Mouse (Mus musculus) thymus, postnatal 0 days (tissue): ENCODE results near the gene Tmem138. TPM values are rescaled to one million over a fixed set of nuclear protein-coding genes. Genes with fewer than 3 reads are reported as not detected.
"Not testable (repeated sequence)": the region's sequence is repeated elsewhere in the genome, so short reads cannot be mapped to it uniquely, and the experiment has no call there.

Experiments used
- DNase-seq: peaks from one replicate; pipeline ENCODE4 v3.0.0-alpha.2; 2015; ENCODE audit warnings: low spot score
- polyA plus RNA-seq: library from polyadenylated mRNA; unstranded; fragments of >200 nt; fragmentation: Nextera tagmentation; extraction: Ambion mirVana; gene quantifications from 2 replicates; pipeline ENCODE4 v1.2.1, GENCODE M21; 2015

Tmem138 gene
- polyA plus RNA-seq, 1 experiment from 2014 or later: 24.6 TPM

DNA sequence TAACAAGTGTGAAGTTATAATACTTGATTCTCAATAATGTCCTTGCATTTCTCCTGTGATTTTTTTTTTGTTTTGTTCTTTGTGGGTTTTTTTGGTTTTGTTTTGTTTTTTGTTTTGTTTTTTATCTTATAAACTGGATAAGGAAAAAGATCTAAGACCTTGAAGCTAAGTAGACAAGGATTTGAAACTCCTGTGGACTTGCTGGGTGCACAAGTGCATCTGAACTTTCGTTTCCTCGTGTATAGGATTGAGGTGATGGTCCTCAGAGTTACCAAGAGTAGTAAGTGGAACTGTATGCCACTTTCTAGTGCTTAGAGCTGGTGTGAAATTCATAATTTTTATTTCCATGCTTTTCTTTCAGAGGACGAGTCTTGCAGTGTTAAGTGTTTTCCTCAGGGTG lies 2.9 kb upstream of the Tmem138 start:
- DNase-seq: no peak

- DNase-seq: no peak
These were observed 7.5 kb downstream of the Tmem138 start for GRCm38 (mm10) chr19:10569627-10570026.

DNA sequence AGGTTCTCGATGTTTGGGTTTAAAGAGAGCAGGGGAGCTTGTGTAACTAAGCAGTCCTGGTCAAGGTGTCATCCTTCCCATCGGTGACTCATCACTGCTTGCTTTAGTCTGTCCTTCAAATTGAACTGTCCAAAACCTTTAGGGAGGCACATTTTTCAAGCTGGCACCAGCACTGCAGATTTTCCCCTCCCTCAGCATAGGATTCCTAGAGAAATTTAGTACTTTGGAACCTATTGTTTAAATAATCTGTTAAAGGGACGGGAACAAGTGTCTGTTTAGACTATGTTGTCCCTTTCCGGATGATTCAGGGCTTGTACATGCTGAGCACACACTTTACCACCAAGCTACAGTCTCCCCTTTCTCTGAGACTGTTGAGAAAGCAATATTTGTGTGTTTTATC lies 11.9 kb downstream of the Tmem138 start:
- DNase-seq: no peak

- DNase-seq: no peak
These were observed 12.9 kb downstream of the Tmem138 start for GRCm38 (mm10) chr19:10564278-10564677.

- no peak for DNase-seq
These were observed 14.8 kb downstream of the Tmem138 start for GRCm38 (mm10) chr19:10562351-10562750.

DNA sequence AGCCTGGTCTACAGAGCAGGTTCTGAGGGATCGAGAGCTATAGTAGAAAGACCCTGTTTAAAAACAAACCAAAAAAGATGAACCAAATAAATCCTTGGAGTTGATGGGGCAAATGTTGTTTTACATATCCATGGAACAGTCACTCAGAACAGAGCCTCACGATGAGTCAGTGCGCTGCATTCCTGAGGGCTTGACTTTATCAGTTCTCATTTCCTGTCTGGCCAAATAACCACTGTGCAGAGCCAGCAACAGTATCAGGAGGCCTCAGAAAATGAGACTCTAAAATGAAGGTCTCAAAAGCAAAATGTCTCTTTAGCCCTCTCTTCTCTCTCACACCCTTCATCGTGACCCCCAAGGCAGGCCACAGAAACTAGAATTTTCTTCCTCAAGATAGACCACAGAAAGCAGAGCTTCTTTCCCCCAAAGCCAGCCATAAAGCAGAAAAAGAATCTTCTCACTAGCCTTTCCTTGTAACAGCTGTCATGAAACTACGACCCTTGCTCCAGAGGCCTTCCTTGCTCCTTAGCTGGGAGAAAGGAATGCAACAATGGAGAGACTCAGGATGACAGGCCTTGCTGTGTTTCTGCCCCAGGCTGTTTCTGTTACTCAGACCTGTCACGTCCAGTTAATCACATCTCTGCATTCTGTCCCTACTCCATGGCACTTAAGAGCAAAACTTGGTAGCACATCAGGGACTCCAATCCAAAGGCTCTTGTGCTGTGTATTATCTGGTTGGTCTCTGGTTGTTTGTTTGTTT lies 15.4 kb downstream of the Tmem138 start:
- DNase-seq: no peak

GRCm38 (mm10) chr19:10560108-10560507 lies 17.1 kb downstream of the Tmem138 start:
- no peak for DNase-seq

- not testable (repeated sequence) for DNase-seq
These were observed 19.3 kb downstream of the Tmem138 start for GRCm38 (mm10) chr19:10557837-10558375.

DNA sequence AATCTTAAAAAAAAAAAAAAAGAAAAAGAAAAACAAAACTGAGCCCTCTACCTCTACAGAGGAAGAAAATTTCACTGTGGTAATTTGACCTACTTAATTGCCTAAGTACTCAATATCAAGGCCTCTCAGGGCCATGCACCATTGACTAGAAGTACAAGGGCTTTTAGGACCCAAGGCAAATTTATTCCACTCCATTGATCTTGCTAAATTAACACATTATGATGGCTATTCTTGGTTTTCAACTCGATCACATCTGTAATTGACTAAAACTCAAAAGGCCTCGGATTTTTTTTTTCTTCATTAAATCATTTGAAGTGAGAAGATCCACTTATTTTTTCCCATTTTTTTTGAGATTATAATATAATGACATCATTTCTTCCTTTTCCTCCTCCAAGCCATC lies 19.7 kb downstream of the Tmem138 start:
- no peak for DNase-seq

- no peak for DNase-seq
These were observed 20.2 kb downstream of the Tmem138 start for GRCm38 (mm10) chr19:10557001-10557400.

DNA sequence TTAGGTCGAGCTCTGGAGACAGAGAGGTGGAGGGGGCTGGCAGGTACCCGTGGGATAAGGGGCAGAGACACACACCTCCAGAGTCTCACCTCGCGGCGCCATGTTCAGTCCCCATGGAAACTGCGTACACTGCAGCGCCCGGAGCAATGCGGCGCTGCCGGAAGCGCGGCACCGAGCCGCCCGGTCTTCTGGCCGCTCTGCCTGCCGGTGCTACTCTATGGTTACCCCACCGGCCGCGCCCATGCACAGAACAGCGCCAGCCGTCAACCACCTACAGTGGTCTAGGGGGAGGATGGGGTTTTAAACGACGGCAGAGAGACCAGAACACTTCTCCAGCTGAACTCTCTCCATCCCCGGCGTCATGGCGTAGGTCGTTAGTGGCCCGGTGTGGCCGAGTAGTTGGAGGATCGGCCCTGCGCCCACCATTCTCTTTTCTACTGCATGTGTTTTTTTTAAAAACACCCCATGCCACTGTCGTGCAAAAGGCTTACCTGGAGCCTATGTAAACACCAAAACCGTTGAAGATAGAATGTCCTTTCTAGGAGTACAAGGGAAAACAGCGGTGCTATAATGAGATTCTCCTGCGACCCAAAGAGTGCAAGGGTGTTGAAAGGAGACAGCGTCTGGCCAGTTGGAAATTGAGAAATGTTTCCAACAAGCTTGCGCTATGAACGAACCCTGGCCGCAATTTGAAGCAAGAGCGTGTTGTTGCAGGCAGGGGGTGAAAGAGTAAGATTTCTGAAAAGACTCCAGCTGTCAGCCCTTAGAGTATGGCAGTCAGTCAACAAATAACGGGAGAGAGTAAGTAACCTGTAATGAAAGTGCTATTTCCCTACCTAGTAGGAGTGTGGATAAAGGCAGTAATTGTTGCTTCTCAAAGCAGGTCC lies 21.3 kb downstream of the Tmem138 start, which contains the start of gene Tmem216:
Gene Tmem216, minus strand, starts transcription at position 615 of the 887 bp plus-strand sequence.
- DNase-seq: peak; percentile 88

GRCm38 (mm10) chr19:10539454-10539853 lies 37.7 kb downstream of the Tmem138 start:
- no peak for DNase-seq

DNA sequence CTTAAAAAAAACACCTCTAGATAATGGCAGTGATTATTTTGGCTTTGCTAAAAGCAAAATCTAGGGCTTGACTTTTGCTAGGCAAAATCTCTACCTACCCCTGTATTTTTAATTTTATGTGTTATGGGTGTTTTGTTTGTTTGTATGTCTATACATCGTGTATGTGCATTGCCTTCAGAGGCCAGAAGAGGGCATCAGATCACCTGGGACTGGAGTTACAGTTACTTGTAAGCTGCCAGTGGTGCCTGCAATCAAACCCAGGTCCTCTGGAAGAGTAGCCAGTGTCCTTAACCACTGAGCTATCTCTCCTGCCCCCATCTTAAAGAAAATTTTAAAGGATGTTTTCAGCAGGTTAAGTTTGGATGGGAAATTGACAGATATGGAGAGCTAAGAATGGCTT lies 47.1 kb downstream of the Tmem138 start:
- DNase-seq: no peak

- DNase-seq: peak; percentile 49
These were observed 51.3 kb downstream of the Tmem138 start, which contains the start of gene Sdhaf2 for GRCm38 (mm10) chr19:10525910-10526309. Sdhaf2 (minus strand) TSS chr19:10526142.

- DNase-seq: peak; percentile 95
These were observed 51.9 kb downstream of the Tmem138 start, which contains the start of gene Cpsf7 for GRCm38 (mm10) chr19:10525106-10525901. Cpsf7 (plus strand) TSS chr19:10525266.

GRCm38 (mm10) chr19:10524784-10525105 lies 52.4 kb downstream of the Tmem138 start:
- DNase-seq: no peak

DNA sequence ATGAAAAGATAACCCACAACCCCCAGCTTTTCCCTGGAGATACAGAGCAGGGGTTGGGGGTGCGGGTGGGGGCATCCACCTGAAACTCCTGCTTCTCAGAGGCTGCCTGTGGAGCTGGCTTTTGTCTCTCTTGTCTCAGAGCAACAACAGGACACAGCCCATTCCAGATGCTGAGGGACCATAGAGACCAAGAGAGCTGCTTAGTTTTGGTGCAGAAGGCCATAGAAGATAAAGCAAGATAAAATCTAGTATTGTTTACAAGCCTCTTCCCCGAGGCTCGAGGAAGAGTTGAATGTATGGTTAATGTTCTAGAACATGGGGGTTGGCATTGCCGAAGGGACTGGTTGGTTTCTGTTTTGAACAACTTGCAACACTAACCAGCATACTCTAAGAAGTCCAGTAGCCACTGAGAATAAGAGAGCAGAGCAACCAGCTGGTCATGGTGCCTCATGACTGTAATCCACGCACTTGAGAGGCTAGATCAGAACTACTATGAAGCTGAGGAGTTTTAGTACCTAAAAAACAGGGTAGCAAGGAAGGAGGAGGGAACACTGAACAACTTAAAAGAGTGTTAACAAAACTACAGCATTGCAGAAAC lies 53.6 kb downstream of the Tmem138 start:
- no peak for DNase-seq

DNA sequence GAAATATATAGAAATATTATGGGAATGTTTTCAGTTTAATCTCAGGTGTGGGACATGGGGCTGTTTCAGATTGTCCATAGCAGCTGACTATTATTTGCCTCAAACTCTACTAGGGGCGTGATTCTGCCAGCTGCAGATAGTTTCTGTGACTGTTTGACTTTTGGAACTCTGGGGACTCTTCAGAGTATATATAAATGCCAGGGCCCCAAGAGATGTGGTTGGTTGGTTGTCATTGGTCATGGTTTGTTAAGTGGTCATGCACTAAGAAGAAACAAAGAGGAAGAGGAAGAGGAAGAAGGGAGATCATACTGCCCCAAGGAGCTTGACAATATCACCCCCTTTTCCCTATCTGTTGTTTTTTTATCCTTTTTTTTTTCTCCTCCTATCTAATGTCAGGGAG lies 55.2 kb downstream of the Tmem138 start:
- DNase-seq: no peak
